Mouse (Mus musculus): ENCODE measurements around the gene Sp100.
"Not testable (repeated sequence)": the region's sequence is repeated elsewhere in the genome, so short reads cannot be mapped to it uniquely, and the experiment has no call there.

The Sp100 gene

GRCm38 (mm10) chr1:85649881-85650280, at the start of gene Sp100:
Sp100 (plus strand) TSS chr1:85649988.
- not testable (repeated sequence) for DNase-seq (ENCODE audit: low read depth, low spot score)

DNA sequence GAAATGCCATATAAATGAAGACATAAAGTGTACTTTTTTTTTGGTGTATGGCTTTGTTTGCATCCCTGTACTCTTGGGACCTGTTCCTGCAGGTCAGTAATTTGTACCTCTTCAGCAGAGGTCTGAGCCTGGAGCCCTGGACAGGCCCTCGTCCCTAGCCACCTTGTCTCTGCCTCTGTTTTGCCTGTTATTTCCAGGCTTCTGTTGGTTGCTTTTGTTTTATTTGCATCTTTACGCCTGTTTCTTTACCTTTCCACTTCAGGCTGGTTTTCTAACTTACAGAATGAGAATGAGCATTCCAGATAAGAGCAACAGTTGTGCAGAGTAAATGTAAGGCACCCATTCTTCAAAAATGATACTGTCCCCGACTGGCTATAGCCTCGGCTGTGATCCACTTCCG, 49.7 kb upstream of the Sp100 start, which contains the start of gene Sp140:
Gene Sp140 (plus strand): TSS at position 301 of the 400 bp plus-strand sequence.
- not testable (repeated sequence) for DNase-seq (ENCODE audit: low read depth, low spot score)

GRCm38 (mm10) chr1:85600794-85601193, 49.0 kb upstream of the Sp100 start:
- DNase-seq (ENCODE audit: low read depth, low spot score), result peak; percentile 2

GRCm38 (mm10) chr1:85604341-85604740, 45.4 kb upstream of the Sp100 start:
- not testable (repeated sequence) for DNase-seq (ENCODE audit: low read depth, low spot score)

DNA sequence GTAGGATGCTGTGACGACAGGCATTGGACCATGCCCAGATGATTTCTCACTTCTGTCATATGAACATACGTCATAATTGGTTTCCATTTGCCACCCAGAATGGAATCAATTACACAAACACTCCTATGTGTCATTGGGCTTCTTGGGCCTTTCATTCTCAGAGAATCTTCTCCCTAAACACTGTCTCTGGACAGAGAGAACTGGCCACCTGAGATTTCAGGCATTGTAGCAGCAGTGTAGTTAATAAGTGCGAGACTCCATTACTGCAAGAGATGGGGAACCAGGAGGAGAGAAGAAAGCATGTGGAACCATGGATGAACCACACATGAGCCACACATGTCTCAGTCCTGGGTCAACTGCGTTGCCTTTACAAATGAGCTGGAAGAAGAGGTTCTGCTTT, 41.4 kb upstream of the Sp100 start:
- DNase-seq (ENCODE audit: low read depth, low spot score), result not testable (repeated sequence)

GRCm38 (mm10) chr1:85610581-85610980, 39.2 kb upstream of the Sp100 start:
- DNase-seq (ENCODE audit: low read depth, low spot score), result not testable (repeated sequence)

DNA sequence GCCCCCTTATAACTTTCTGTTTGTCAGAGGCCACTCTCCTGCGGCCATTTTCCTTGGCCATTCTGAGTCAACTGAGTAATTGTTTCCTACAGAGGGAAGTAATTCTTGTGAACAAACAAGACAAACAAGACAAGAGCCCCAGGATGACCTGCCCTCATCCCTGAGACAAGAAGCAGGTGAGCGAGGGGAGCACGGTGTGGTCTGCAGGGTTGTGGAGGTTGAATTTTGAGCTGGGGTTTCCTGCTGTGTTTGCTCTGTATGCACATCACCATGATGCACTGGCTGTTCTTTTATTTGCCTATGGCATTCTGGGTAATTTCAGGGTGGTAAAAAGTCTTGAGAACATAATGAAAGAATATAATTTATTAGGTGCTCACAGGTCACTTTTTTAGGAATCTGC, 34.7 kb upstream of the Sp100 start:
- not testable (repeated sequence) for DNase-seq (ENCODE audit: low read depth, low spot score)

DNA sequence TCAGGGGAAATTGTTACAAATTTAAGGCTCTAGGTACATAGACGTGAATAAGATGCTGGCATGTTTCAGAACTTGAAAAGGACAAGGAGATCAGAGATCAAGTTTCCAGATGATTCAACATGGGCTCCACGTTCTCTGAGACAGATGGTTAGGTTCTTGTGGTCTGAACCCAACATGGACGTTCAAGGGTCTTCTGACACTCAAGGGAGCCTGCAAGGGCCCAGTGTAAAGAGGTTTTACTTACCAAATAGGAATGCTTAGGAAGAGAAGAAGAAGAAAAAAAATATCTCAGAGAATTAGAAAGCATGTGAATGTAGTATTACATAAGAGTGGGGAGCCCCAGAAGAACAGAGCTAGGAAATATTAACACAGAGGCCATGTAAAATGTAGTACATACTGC, 34.0 kb upstream of the Sp100 start:
- DNase-seq (ENCODE audit: low read depth, low spot score), result not testable (repeated sequence)

- not testable (repeated sequence) for DNase-seq (ENCODE audit: low read depth, low spot score)
Measured at GRCm38 (mm10) chr1:85617161-85617560, 32.6 kb upstream of the Sp100 start.

DNA sequence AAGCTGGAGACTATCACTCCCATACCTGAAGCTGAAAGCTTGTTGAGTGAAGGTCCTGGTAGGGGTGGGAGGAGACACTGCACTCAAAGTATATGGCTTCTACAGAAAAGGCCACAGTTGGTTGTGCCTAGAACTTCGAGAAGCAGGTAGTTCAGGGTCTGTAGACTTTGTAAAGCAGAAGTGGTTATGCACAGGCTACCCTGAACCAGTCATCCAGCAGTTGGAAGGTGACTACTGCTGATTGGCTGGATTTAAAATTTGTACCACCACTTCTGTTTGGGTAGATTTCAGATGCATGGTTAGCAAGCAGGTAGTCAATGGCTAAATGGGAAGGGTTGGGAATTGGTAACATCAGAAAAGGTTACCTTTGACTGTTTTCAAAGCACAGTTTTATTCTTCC, 31.1 kb upstream of the Sp100 start:
- DNase-seq (ENCODE audit: low read depth, low spot score), result not testable (repeated sequence)

- DNase-seq (ENCODE audit: low read depth, low spot score), result not testable (repeated sequence)
Measured at GRCm38 (mm10) chr1:85636936-85637335, 12.9 kb upstream of the Sp100 start.

DNA sequence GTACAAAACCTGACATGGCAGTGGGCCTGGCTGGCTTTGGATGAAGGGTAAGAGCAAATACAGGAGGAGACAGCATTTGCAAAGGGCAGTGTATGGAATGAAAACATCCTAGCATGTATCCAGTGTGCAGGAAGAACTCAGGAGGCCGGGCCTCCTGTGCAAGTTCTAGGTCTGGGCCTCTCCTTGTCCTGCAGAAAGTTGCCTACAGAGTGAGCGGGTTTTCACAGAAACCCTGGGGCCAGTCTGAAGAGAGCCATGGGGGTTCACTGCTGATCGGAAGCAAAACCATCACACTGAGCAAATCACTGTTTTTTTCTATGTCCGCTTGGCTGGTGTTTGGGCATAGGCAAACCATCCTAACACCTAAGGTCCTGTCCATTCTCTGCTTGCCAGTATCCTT, 11.6 kb upstream of the Sp100 start:
- not testable (repeated sequence) for DNase-seq (ENCODE audit: low read depth, low spot score)

DNA sequence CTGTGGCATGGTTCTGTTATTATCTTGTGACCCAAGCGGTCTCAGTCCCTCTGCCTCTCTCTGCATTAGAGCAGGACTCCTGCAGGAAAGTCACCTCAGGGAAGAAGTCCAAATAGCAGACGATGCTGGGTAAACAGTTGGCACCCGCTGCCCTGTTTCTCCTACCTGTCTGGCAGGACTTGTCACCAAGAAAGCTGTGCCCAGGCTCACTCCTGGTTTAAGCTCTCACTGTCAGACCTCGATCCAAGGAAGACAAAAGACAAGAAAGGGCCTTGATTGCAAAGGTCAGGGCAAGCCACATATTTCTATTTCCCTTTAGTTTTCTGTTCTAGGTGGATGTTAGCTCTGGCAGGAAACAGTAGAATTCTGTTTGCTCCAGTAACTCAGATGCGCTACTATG, 736 bp downstream of the Sp100 start:
- not testable (repeated sequence) for DNase-seq (ENCODE audit: low read depth, low spot score)

DNA sequence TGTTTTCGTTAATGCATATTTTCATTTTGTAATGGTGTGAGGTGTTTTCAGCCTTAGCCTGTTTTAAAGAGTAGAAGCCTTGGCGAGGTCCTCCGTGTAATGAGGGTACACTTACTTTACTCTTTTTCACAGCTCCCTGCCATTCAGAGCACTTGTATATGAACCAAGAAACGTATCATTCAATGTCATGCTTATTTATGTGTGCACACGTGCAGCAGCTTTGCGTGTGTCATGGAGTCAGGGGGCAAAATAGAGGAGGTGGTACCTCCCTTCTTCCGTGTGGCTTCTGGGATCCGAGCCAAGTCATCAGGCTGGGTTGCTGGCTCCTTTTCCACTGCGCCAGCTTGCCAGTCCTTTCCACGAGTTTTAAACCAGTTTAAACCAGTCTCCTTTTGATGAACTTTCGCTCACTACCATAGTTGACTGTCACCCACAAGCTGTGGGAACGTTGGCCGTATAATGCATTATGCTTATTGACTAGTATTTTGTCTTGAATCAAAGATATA, 2.0 kb downstream of the Sp100 start:
- not testable (repeated sequence) for DNase-seq (ENCODE audit: low read depth, low spot score)

DNA sequence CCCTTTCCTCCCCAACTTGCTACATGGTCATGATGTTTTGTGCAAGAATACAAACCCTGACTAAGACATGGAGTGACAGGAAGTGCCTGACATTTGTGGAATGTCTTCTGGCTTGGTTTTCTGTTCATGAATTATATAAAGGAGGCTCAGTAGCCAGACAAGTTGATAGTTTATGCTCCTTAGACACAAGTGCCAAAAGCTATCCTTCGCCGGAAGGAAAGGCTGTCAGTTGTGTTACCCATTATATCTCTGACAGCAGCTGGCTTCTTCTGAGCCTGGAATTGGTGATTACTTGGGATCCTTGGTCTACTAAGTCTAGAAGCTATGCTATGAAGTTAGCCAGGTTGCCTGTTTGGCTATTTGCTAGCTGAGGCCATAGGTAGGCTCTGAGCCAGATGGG, 7.4 kb downstream of the Sp100 start:
- DNase-seq (ENCODE audit: low read depth, low spot score), result not testable (repeated sequence)

DNA sequence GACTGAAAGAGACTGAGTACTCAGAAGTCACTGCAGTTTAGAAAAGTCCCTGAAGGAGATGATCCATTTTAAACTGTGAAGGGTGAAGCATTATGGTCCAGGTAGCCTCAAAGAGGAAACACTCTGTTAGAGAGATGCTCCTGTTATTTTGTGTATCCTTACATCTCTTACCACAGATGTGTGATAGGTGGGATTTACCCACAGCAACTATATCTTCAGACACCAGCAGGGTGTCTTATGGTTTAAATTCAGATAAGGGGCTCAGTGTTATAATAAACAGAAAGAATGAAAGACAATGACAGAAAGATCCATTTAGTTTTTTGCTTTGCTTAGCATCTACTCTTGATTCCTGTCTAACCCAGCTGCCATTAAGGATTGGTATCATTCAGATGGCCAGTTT, 14.5 kb downstream of the Sp100 start:
- DNase-seq (ENCODE audit: low read depth, low spot score), result no peak

DNA sequence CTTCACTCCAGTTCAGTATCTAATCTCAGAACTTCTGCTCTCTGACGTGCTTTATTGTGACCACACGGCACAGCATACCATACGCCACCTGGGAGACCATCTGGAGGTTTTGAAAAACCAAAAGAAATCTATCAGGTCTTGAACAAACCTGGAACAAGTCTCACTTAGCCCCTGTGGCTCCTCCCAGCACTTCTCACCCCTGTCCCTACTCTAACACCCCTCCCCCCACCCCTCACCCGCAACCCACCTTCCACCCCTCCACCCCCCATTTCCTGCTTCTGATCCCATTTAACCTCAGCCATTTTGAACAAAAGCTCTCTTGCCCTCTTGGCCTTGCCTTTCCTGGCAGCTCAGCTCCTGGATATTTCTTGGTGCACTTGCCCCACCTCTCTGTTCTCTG, 30.4 kb downstream of the Sp100 start:
- DNase-seq (ENCODE audit: low read depth, low spot score), result peak; percentile 15

DNA sequence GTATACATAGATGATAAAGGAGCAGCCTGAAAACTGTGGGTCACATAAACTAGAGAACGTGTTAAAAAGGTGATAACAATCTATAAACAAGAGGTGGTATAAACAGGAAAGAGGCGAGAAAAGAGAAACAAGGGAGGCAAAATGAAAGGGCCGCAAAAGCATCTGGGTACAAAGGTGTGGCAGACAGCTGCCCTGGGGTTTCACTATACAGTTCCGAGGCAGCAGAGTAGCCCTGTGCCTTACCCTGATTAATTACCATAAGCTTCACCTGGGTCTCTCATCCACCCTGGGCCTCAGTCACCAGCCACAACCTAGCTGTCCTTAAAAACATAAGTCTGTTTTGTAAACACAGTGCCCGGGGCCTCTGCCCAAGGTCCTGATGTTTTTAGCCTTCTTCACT, 36.9 kb downstream of the Sp100 start:
- DNase-seq (ENCODE audit: low read depth, low spot score), result no peak

GRCm38 (mm10) chr1:85687346-85687745, 37.6 kb downstream of the Sp100 start:
- DNase-seq (ENCODE audit: low read depth, low spot score), result no peak

DNA sequence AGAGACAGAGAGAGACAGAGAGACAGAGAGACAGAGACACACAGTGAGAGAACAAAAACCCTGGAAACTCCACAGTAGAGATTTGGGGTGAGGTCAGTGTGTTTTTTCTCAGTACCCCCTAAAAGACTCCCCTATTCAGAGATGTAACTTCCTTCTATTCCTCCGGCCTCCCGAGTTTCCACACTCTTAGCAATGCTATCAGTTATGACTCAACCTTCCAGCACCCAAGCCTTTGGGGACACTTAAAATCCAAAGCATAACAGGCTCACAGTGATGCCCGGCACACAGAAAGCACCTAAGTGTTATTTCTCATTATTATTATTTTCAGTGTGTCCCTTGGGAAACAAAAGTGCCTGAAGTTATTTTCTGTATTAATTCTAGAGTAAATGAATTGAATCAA, 40.8 kb downstream of the Sp100 start:
- no peak for DNase-seq (ENCODE audit: low read depth, low spot score)

DNA sequence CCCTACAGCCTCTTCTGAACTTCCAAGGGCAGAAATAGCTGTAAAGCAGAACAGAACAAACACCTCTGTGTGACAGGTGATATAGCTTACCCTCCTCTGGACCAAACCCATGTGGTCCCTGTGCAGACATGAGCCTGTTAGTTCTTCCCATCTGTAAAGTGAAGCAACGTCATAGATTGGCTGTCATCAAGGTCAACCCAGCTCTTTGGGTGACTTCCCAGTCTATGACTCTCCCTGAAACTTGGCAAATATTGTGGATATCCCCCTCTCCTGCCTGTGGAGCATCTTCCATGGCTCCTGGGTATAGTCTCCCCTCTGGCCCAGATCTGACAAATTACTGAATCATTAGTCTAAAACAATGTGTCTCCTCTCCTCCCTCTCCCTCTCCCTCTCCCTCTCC, 42.5 kb downstream of the Sp100 start:
- no peak for DNase-seq (ENCODE audit: low read depth, low spot score)

- no peak for DNase-seq (ENCODE audit: low read depth, low spot score)
Measured at GRCm38 (mm10) chr1:85693280-85693679, 43.5 kb downstream of the Sp100 start.

- no peak for DNase-seq (ENCODE audit: low read depth, low spot score)
Measured at GRCm38 (mm10) chr1:85695646-85696045, 45.9 kb downstream of the Sp100 start.

Measured in R1 (cell line).